In genomic region chr5:125476799-125477198, GRCm38 (mm10) we compare ENCODE assay signal across 8 mouse cellular contexts. TPM values are rescaled to one million over a fixed set of nuclear protein-coding genes. Genes with fewer than 3 reads are reported as not detected.
DNase-seq lines count a peak whose midpoint lies in the region; ATAC-seq and TF ChIP-seq lines count a peak whose summit lies in the region.

No protein-coding gene starts in this region.

- no peaks in the 10 kb centered on the region for H3K9me3 ChIP-seq in lung, embryonic 15.5 days
- no peaks in the 10 kb centered on the region for H3K9me3 ChIP-seq in embryonic facial prominence, embryonic 12.5 days
- no peaks in the 10 kb centered on the region for H3K9me3 ChIP-seq in limb, embryonic 12.5 days

- H3K36me3 ChIP-seq in lung, embryonic 15.5 days, result no peaks in the 10 kb centered on the region
- peaks cover 3% of the 10 kb centered on the region; the same call in 1 of the 2 replicates for H3K36me3 ChIP-seq in embryonic facial prominence, embryonic 12.5 days
- peaks cover 6% of the 10 kb centered on the region; the same call in 1 of the 2 replicates for H3K36me3 ChIP-seq in limb, embryonic 12.5 days
- H3K36me3 ChIP-seq in small intestine, adult 2 months (ENCODE audit: control insufficient read depth, insufficient read depth, low read length), result peaks cover 9% of the 10 kb centered on the region; the same call in 1 of the 2 replicates

- DNase-seq in lung, postnatal 25 days (ENCODE audit: low spot score), result no peak
- DNase-seq in adrenal gland, postnatal 14 days, result no peak
- DNase-seq in T-cell, adult 2 months (ENCODE audit: low spot score), result no peak
- DNase-seq in embryo, embryonic 10 days (ENCODE audit: low spot score), result no peak

- no peak for ATAC-seq in lung, embryonic 15.5 days (ENCODE audit: borderline replicate concordance, extremely low read depth, low FRiP score, low TSS enrichment)
- ATAC-seq in embryonic facial prominence, embryonic 12.5 days (ENCODE audit: insufficient number of reproducible peaks, insufficient read depth, low FRiP score, low TSS enrichment), result no peak
- ATAC-seq in limb, embryonic 12.5 days (ENCODE audit: insufficient number of reproducible peaks, insufficient read depth, low FRiP score, low TSS enrichment, low read depth), result no peak

- WGBS in lung, embryonic 15.5 days, result 57% methylated on average over 7 of the region's 7 CpGs
- WGBS in embryonic facial prominence, embryonic 12.5 days, result 62% methylated on average over 7 of the region's 7 CpGs
- WGBS in limb, embryonic 12.5 days, result 55% methylated on average over 7 of the region's 7 CpGs
- WGBS in small intestine, adult 2 months, result 29% methylated on average over 7 of the region's 7 CpGs

- H3K27me3 ChIP-seq in lung, embryonic 15.5 days, result no peaks in the 10 kb centered on the region
- no peaks in the 10 kb centered on the region for H3K27me3 ChIP-seq in embryonic facial prominence, embryonic 12.5 days
- no peaks in the 10 kb centered on the region for H3K27me3 ChIP-seq in limb, embryonic 12.5 days
- H3K27me3 ChIP-seq in small intestine, adult 2 months (ENCODE audit: control insufficient read depth, insufficient read depth, low read length), result no peaks in the 10 kb centered on the region

- peak overlapping the region; percentile 75 for H3K4me3 ChIP-seq in lung, embryonic 15.5 days
- peak overlapping the region; percentile 83 for H3K4me3 ChIP-seq in embryonic facial prominence, embryonic 12.5 days
- H3K4me3 ChIP-seq in limb, embryonic 12.5 days (replicated peaks), result peak overlapping the region; percentile 82
- H3K4me3 ChIP-seq in small intestine, adult 2 months (ENCODE audit: low read depth, low read length), result peak overlapping the region; percentile 97

- peaks cover 22% of the 10 kb centered on the region for H3K4me1 ChIP-seq in lung, embryonic 15.5 days
- H3K4me1 ChIP-seq in embryonic facial prominence, embryonic 12.5 days, result peaks cover 27% of the 10 kb centered on the region
- H3K4me1 ChIP-seq in limb, embryonic 12.5 days (replicated peaks), result peaks cover 21% of the 10 kb centered on the region
- H3K4me1 ChIP-seq in small intestine, adult 2 months (ENCODE audit: control insufficient read depth, insufficient read depth, insufficient read length, low read length), result peaks cover 11% of the 10 kb centered on the region

- H3K27ac ChIP-seq in lung, embryonic 15.5 days, result no peak overlapping the region
- H3K27ac ChIP-seq in embryonic facial prominence, embryonic 12.5 days, result no peak overlapping the region
- H3K27ac ChIP-seq in limb, embryonic 12.5 days, result no peak overlapping the region
- H3K27ac ChIP-seq in small intestine, adult 2 months (ENCODE audit: insufficient read depth, low read depth, low read length), result peak overlapping the region; percentile 65; the same call in 1 of the 2 replicates

- no peak for TF ChIP-seq POLR2A in small intestine, adult 2 months (IDR thresholded peaks at IDR 0.05; ENCODE audit: low read depth, low read length)

- TF ChIP-seq CTCF in small intestine, adult 2 months (IDR thresholded peaks at IDR 0.05; ENCODE audit: extremely low read depth, insufficient read length, insufficient replicate concordance, low read depth, low read length), result no peak

- peak overlapping the region; percentile 91 for H3K4me2 ChIP-seq in lung, embryonic 15.5 days
- H3K4me2 ChIP-seq in embryonic facial prominence, embryonic 12.5 days (replicated peaks), result peak overlapping the region; percentile 88
- H3K4me2 ChIP-seq in limb, embryonic 12.5 days, result peak overlapping the region; percentile 90

- peak overlapping the region; percentile 73 for H3K9ac ChIP-seq in lung, embryonic 15.5 days
- H3K9ac ChIP-seq in embryonic facial prominence, embryonic 12.5 days, result peak overlapping the region; percentile 77
- H3K9ac ChIP-seq in limb, embryonic 12.5 days (replicated peaks), result peak overlapping the region; percentile 79; the same call in 1 of the 2 replicates

RNA-seq across cellular contexts. Expression of gene Aacs, which starts 1.2 kb away (rescaled TPM):
- 36.8 TPM in 2 replicates for polyA plus RNA-seq in lung, embryonic 15.5 days (2015; fragmentation: Nextera tagmentation; extraction: Ambion mirVana)
- polyA plus RNA-seq in embryonic facial prominence, embryonic 12.5 days (2016; fragmentation: Nextera tagmentation; extraction: Ambion mirVana), result 41.5 and 42.5 TPM in 2 replicates
- polyA plus RNA-seq in limb, embryonic 12.5 days (2016; fragmentation: Nextera tagmentation; extraction: Ambion mirVana), result 35.7 and 40.1 TPM in 2 replicates
- polyA plus RNA-seq in small intestine, adult 2 months (2012; rRNA removed), result 23.9 and 37.6 TPM in 2 replicates
- total RNA-seq in adrenal gland, postnatal 14 days (2021), result 25.4 and 27.3 TPM in 2 replicates

RNA-seq across cellular contexts. Expression of gene Bri3bp, which starts 35.4 kb away (rescaled TPM):
- polyA plus RNA-seq in lung, embryonic 15.5 days (2015; fragmentation: Nextera tagmentation; extraction: Ambion mirVana), result 35.6 and 39.2 TPM in 2 replicates
- polyA plus RNA-seq in embryonic facial prominence, embryonic 12.5 days (2016; fragmentation: Nextera tagmentation; extraction: Ambion mirVana), result 39.4 and 42.2 TPM in 2 replicates
- polyA plus RNA-seq in limb, embryonic 12.5 days (2016; fragmentation: Nextera tagmentation; extraction: Ambion mirVana), result 40.3 and 40.7 TPM in 2 replicates
- polyA plus RNA-seq in small intestine, adult 2 months (2012; rRNA removed), result 28.5 and 33.5 TPM in 2 replicates
- 24.0 and 27.9 TPM in 2 replicates for total RNA-seq in adrenal gland, postnatal 14 days (2021)

RNA-seq across cellular contexts. Expression of gene Dhx37, which starts 42.9 kb away (rescaled TPM):
- 9.9 and 11.7 TPM in 2 replicates for polyA plus RNA-seq in lung, embryonic 15.5 days (2015; fragmentation: Nextera tagmentation; extraction: Ambion mirVana)
- polyA plus RNA-seq in embryonic facial prominence, embryonic 12.5 days (2016; fragmentation: Nextera tagmentation; extraction: Ambion mirVana), result 17.0 and 17.7 TPM in 2 replicates
- polyA plus RNA-seq in limb, embryonic 12.5 days (2016; fragmentation: Nextera tagmentation; extraction: Ambion mirVana), result 16.1 and 16.5 TPM in 2 replicates
- 10.1 and 13.2 TPM in 2 replicates for polyA plus RNA-seq in small intestine, adult 2 months (2012; rRNA removed)
- 14.6 and 15.7 TPM in 2 replicates for total RNA-seq in adrenal gland, postnatal 14 days (2021)

RNA-seq across cellular contexts. Expression of gene Tmem132b, which starts 54.8 kb away (rescaled TPM):
- 0.03 and 0.11 TPM in 2 replicates for polyA plus RNA-seq in lung, embryonic 15.5 days (2015; fragmentation: Nextera tagmentation; extraction: Ambion mirVana)
- 0.64 and 0.97 TPM in 2 replicates for polyA plus RNA-seq in embryonic facial prominence, embryonic 12.5 days (2016; fragmentation: Nextera tagmentation; extraction: Ambion mirVana)
- polyA plus RNA-seq in limb, embryonic 12.5 days (2016; fragmentation: Nextera tagmentation; extraction: Ambion mirVana), result 0.13 and 0.19 TPM in 2 replicates
- polyA plus RNA-seq in small intestine, adult 2 months (2012; rRNA removed), result 0.06 TPM in 1 of 2 replicates, not detected in the other
- 0.74 and 1.4 TPM in 2 replicates for total RNA-seq in adrenal gland, postnatal 14 days (2021)
